Mouse (Mus musculus): ENCODE measurements around the gene Rab12. TPM values are rescaled to one million over a fixed set of nuclear protein-coding genes. Genes with fewer than 3 reads are reported as not detected.

Rab12 gene
- polyA plus RNA-seq (2015; fragmentation: Illumina TruSeq; extraction: RNeasy Lipid Tissue Mini Kit (QIAGEN cat#74804); ENCODE audit: insufficient read depth, low replicate concordance) = 54.5 TPM

GRCm38 (mm10) chr17:66519554-66520553 is at the start of gene Rab12:
Gene Rab12, minus strand, starts transcription at chr17:66519729.

GRCm38 (mm10) chr17:66449460-66450341 is 69.8 kb downstream of the Rab12 start, which contains the start of gene Mtcl1:
Gene Mtcl1, minus strand, starts transcription at chr17:66449750.

Other genes with a start within 250 kb of the Rab12 start
- gene Mtcl1, start 70.0 kb downstream of the Rab12 start, polyA plus RNA-seq (2015; fragmentation: Illumina TruSeq; extraction: RNeasy Lipid Tissue Mini Kit (QIAGEN cat#74804); ENCODE audit: insufficient read depth, low replicate concordance) = 0.06 TPM
- not detected for gene Themis3, start 74.9 kb upstream of the Rab12 start, polyA plus RNA-seq (2015; fragmentation: Illumina TruSeq; extraction: RNeasy Lipid Tissue Mini Kit (QIAGEN cat#74804); ENCODE audit: insufficient read depth, low replicate concordance)

Data from spleen, adult 10 weeks (tissue).